Mouse (Mus musculus) layer of hippocampus, adult 2 months (tissue): ENCODE results near the gene Snurf. TPM values are rescaled to one million over a fixed set of nuclear protein-coding genes. Genes with fewer than 3 reads are reported as not detected.
A peak's percentile ranks its signal among the peaks of the same experiment; 100 is the strongest.

ENCODE experiments used
- DNase-seq, 2 experiments: peaks; one replicate each; pipeline ENCODE4 v3.0.0; 2022; ENCODE audit warnings: low spot score in 2 of 2
- H3K27ac ChIP-seq: fragments of 200-600 bp; 2 replicates; pipeline ENCODE4 v1.8.1; 2022
- H3K4me3 ChIP-seq: fragments of 200-600 bp; 2 replicates; pipeline ENCODE4 v1.8.1; 2022; ENCODE audit warnings: mild to moderate bottlenecking
- CTCF ChIP-seq: fragments of 200-600 bp; conservative IDR thresholded peaks from 2 replicates; pipeline ENCODE4 v1.8.1; 2022; ENCODE audit warnings: antibody characterized with exemption, mild to moderate bottlenecking, moderate library complexity
- long read RNA-seq, 2 experiments: library from polyadenylated mRNA; stranded (forward); transcript quantifications; one replicate each; pipeline ENCODE4 v2.0.0; 2021; ENCODE audit warnings: borderline mapping rate in 2 of 2
- total RNA-seq, 2 experiments: library from RNA; stranded (reverse); gene quantifications; 2 replicates each; pipeline ENCODE4 v1.2.3; 2021

Snurf gene
- total RNA-seq = 1,000 to 10,000 TPM; 2,056 to 2,386 TPM
- long read RNA-seq, experiment 1 = 0 reads
- long read RNA-seq, experiment 2 = 0 reads

GRCm38 (mm10) chr7:60004606-60005330 lies at the start of gene Snurf, which contains the start of gene Gm38393:
TSS of gene Snurf (minus strand) at chr7:60005049.
TSS of gene Gm38393 (minus strand) at chr7:60005064.
- peak; percentile 77 to 84 for DNase-seq
- Histone ChIP-seq H3K4me3 (peak within 1 kb of the TSS; percentile 71), H3K27ac (peak within 1 kb of the TSS; percentile 94)
- TF ChIP-seq CTCF = no peak

- H3K27ac ChIP-seq = peak overlapping the region; percentile 76
- H3K4me3 ChIP-seq = peak overlapping the region; percentile 29
- no peak for TF ChIP-seq CTCF
- peak; percentile 64 to 76 for DNase-seq
Observed at GRCm38 (mm10) chr7:60047481-60048201, 42.8 kb upstream of the Snurf start.

GRCm38 (mm10) chr7:60013186-60013585 lies 8.3 kb upstream of the Snurf start:
- no peak overlapping the region for H3K4me3 ChIP-seq
- H3K27ac ChIP-seq = no peak overlapping the region
- no peak for DNase-seq
- no peak for TF ChIP-seq CTCF

DNA sequence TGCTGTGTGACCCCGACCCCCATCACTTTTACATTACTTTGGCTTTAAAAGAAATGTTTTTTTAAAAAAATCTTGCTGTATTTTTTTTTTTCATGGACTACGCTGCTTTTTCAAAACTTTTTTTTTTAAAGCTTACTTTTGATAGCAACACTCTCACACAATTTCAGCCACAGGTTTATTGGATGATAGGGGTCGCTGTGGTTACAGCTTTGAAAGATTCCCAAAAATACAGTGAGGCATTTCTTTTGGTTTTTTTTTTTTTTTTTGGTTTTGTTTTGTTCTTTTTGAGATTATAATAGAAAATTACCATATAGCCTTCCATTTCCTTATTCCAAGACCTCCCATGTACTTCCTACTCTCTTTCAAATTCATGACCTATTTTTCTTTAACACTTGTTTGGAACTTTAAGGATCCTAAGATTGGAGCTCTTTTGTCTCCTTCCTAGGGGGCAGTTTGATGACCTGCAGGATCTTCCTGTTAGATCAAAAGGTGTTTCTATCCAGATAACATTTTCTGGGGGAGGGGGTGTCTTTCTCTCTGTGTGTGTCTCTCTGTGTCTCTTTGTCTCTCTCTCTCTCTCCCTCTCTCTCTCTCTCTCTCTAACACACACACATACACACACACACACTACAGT lies 3.0 kb upstream of the Snurf start:
- TF ChIP-seq CTCF = peak; percentile 58
- H3K27ac ChIP-seq = no peak overlapping the region
- DNase-seq = no peak
- H3K4me3 ChIP-seq = no peak overlapping the region

DNA sequence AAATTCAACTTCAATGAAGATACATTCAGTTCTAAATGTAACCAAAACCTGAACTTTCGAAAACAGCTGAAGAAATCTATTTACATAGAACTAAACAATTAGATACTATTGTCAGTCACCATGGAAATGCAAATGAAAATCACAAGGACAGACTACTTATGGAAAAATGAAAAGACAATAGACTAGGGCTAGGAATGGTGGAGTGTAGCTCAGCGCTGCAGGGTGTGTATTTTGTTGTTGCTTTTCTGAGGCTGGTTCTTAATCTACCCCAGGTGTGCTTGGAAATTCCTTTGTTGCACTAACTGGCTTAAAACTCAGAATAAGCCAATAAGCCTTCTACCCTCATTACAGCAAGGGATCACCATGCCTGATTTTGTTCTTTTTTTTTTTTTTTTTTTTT lies 1.4 kb upstream of the Snurf start:
- H3K4me3 ChIP-seq = no peak overlapping the region
- H3K27ac ChIP-seq = no peak overlapping the region
- no peak for DNase-seq
- TF ChIP-seq CTCF = no peak

GRCm38 (mm10) chr7:60003921-60004605 lies 786 bp downstream of the Snurf start:
- TF ChIP-seq CTCF = no peak
- peak; percentile 23 to 30 for DNase-seq
- peak overlapping the region; percentile 94 for H3K27ac ChIP-seq
- peak overlapping the region; percentile 71 for H3K4me3 ChIP-seq

GRCm38 (mm10) chr7:60003006-60003865 lies 1.6 kb downstream of the Snurf start:
- TF ChIP-seq CTCF = no peak
- peak; percentile 19 to 21 for DNase-seq
- peak overlapping the region; percentile 71 for H3K4me3 ChIP-seq
- H3K27ac ChIP-seq = peak overlapping the region; percentile 94

- no peak for TF ChIP-seq CTCF
Observed at GRCm38 (mm10) chr7:59978646-59979045, 26.2 kb downstream of the Snurf start.

More at GRCm38 (mm10) chr7:59978646-59979045, 26.2 kb downstream of the Snurf start:
- DNase-seq = no peak
- no peak overlapping the region for H3K4me3 ChIP-seq
- no peak overlapping the region for H3K27ac ChIP-seq

Other genes starting within 250 kb of the Snurf start
- 10 to 100 TPM; 63.9 to 71.2 TPM for gene Gm38393, start within 50 bp of the Snurf start, total RNA-seq
- gene Snrpn, start 135.2 kb upstream of the Snurf start, total RNA-seq = 100 to 1,000 TPM; 770 to 849 TPM